Mouse (Mus musculus): ENCODE data around the gene Emb. TPM values are rescaled to one million over a fixed set of nuclear protein-coding genes. Genes with fewer than 3 reads are reported as not detected.

Emb gene
- polyA plus RNA-seq, 1 experiment = not detected

GRCm38 (mm10) chr13:117197666-117198065, 10.7 kb upstream of the Emb start:
- no peak overlapping the region for H3K4me3 ChIP-seq (ENCODE audit: insufficient read depth, low read depth, low read length)
- 94% methylated on average over 2 of the region's 2 CpGs for WGBS
- no peaks in the 10 kb centered on the region for H3K4me1 ChIP-seq (ENCODE audit: control insufficient read depth, insufficient read depth, low read length)
- TF ChIP-seq CTCF (IDR thresholded peaks at IDR 0.05; ENCODE audit: insufficient read depth, low read depth, low read length) = no peak
- no peak for TF ChIP-seq POLR2A (IDR thresholded peaks at IDR 0.05; ENCODE audit: insufficient read depth, low read depth, low read length)
- H3K27ac ChIP-seq (ENCODE audit: insufficient read depth, low read depth, low read length) = no peak overlapping the region

GRCm38 (mm10) chr13:117198402-117199083, 9.8 kb upstream of the Emb start:
- Histone ChIP-seq H3K27ac (ENCODE audit: insufficient read depth, low read depth, low read length) (no peak overlapping the region), H3K4me3 (ENCODE audit: insufficient read depth, low read depth, low read length) (no peak overlapping the region), H3K4me1 (ENCODE audit: control insufficient read depth, insufficient read depth, low read length) (no peaks in the 10 kb centered on the region)
- WGBS = 91% methylated on average over 7 of the region's 7 CpGs
- no peak for TF ChIP-seq POLR2A (IDR thresholded peaks at IDR 0.05; ENCODE audit: insufficient read depth, low read depth, low read length)
- TF ChIP-seq CTCF (IDR thresholded peaks at IDR 0.05; ENCODE audit: insufficient read depth, low read depth, low read length) = no peak

- no peak for TF ChIP-seq POLR2A (IDR thresholded peaks at IDR 0.05; ENCODE audit: insufficient read depth, low read depth, low read length)
- TF ChIP-seq CTCF (IDR thresholded peaks at IDR 0.05; ENCODE audit: insufficient read depth, low read depth, low read length) = no peak
- Histone ChIP-seq H3K4me1 (ENCODE audit: control insufficient read depth, insufficient read depth, low read length) (no peaks in the 10 kb centered on the region), H3K27ac (ENCODE audit: insufficient read depth, low read depth, low read length) (no peak overlapping the region), H3K4me3 (ENCODE audit: insufficient read depth, low read depth, low read length) (no peak overlapping the region)
- 44% methylated on average over 22 of the region's 22 CpGs for WGBS
These were observed 5.4 kb upstream of the Emb start for GRCm38 (mm10) chr13:117202755-117203471.

GRCm38 (mm10) chr13:117204685-117205084, 3.7 kb upstream of the Emb start:
- Histone ChIP-seq H3K4me1 (ENCODE audit: control insufficient read depth, insufficient read depth, low read length) (no peaks in the 10 kb centered on the region), H3K27ac (ENCODE audit: insufficient read depth, low read depth, low read length) (no peak overlapping the region), H3K4me3 (ENCODE audit: insufficient read depth, low read depth, low read length) (no peak overlapping the region)
- 97% methylated on average over 7 of the region's 7 CpGs for WGBS
- no peak for TF ChIP-seq CTCF (IDR thresholded peaks at IDR 0.05; ENCODE audit: insufficient read depth, low read depth, low read length)
- no peak for TF ChIP-seq POLR2A (IDR thresholded peaks at IDR 0.05; ENCODE audit: insufficient read depth, low read depth, low read length)

GRCm38 (mm10) chr13:117206066-117206465, 2.3 kb upstream of the Emb start:
- WGBS = 93% methylated on average over 8 of the region's 8 CpGs
- TF ChIP-seq CTCF (IDR thresholded peaks at IDR 0.05; ENCODE audit: insufficient read depth, low read depth, low read length) = no peak
- TF ChIP-seq POLR2A (IDR thresholded peaks at IDR 0.05; ENCODE audit: insufficient read depth, low read depth, low read length) = no peak
- no peak overlapping the region for H3K4me3 ChIP-seq (ENCODE audit: insufficient read depth, low read depth, low read length)
- H3K4me1 ChIP-seq (ENCODE audit: control insufficient read depth, insufficient read depth, low read length) = no peaks in the 10 kb centered on the region
- H3K27ac ChIP-seq (ENCODE audit: insufficient read depth, low read depth, low read length) = no peak overlapping the region

- Histone ChIP-seq H3K4me3 (ENCODE audit: insufficient read depth, low read depth, low read length) (no peak overlapping the region), H3K4me1 (ENCODE audit: control insufficient read depth, insufficient read depth, low read length) (no peaks in the 10 kb centered on the region), H3K27ac (ENCODE audit: insufficient read depth, low read depth, low read length) (no peak overlapping the region)
- WGBS = 82% methylated on average over 11 of the region's 11 CpGs
- TF ChIP-seq POLR2A (IDR thresholded peaks at IDR 0.05; ENCODE audit: insufficient read depth, low read depth, low read length) (no peak), CTCF (IDR thresholded peaks at IDR 0.05; ENCODE audit: insufficient read depth, low read depth, low read length) (no peak)
These were observed 3.1 kb downstream of the Emb start for GRCm38 (mm10) chr13:117211386-117211875.

- no peak overlapping the region for H3K27ac ChIP-seq (ENCODE audit: insufficient read depth, low read depth, low read length)
- H3K4me1 ChIP-seq (ENCODE audit: control insufficient read depth, insufficient read depth, low read length) = no peaks in the 10 kb centered on the region
- no peak for TF ChIP-seq POLR2A (IDR thresholded peaks at IDR 0.05; ENCODE audit: insufficient read depth, low read depth, low read length)
- no peak for TF ChIP-seq CTCF (IDR thresholded peaks at IDR 0.05; ENCODE audit: insufficient read depth, low read depth, low read length)
- no peak overlapping the region for H3K4me3 ChIP-seq (ENCODE audit: insufficient read depth, low read depth, low read length)
- 38% methylated on average over 10 of the region's 10 CpGs for WGBS
These were observed 7.1 kb downstream of the Emb start for GRCm38 (mm10) chr13:117215481-117215880.

- Histone ChIP-seq H3K4me3 (ENCODE audit: insufficient read depth, low read depth, low read length) (no peak overlapping the region), H3K4me1 (ENCODE audit: control insufficient read depth, insufficient read depth, low read length) (no peaks in the 10 kb centered on the region), H3K27ac (ENCODE audit: insufficient read depth, low read depth, low read length) (no peak overlapping the region)
- 38% methylated on average over 10 of the region's 10 CpGs for WGBS
- TF ChIP-seq POLR2A (IDR thresholded peaks at IDR 0.05; ENCODE audit: insufficient read depth, low read depth, low read length) (no peak), CTCF (IDR thresholded peaks at IDR 0.05; ENCODE audit: insufficient read depth, low read depth, low read length) (no peak)
These were observed 7.8 kb downstream of the Emb start for GRCm38 (mm10) chr13:117216126-117216525.

GRCm38 (mm10) chr13:117216752-117217363, 8.5 kb downstream of the Emb start:
- H3K4me3 ChIP-seq (ENCODE audit: insufficient read depth, low read depth, low read length) = no peak overlapping the region
- no peak overlapping the region for H3K27ac ChIP-seq (ENCODE audit: insufficient read depth, low read depth, low read length)
- peaks cover under 1% of the 10 kb centered on the region; the same call in 1 of the 2 replicates for H3K4me1 ChIP-seq (ENCODE audit: control insufficient read depth, insufficient read depth, low read length)
- WGBS = 51% methylated on average over 9 of the region's 9 CpGs
- no peak for TF ChIP-seq POLR2A (IDR thresholded peaks at IDR 0.05; ENCODE audit: insufficient read depth, low read depth, low read length)
- TF ChIP-seq CTCF (IDR thresholded peaks at IDR 0.05; ENCODE audit: insufficient read depth, low read depth, low read length) = no peak

Measured in olfactory bulb, adult 2 months (tissue).